Mouse (Mus musculus): ENCODE measurements around the gene Lag3. TPM values are rescaled to one million over a fixed set of nuclear protein-coding genes. Genes with fewer than 3 reads are reported as not detected.

The Lag3 gene
- polyA plus RNA-seq, 1 experiment from 2014 or later, result 3.2 TPM

GRCm38 (mm10) chr6:124888555-124889125 is 22.9 kb downstream of the Lag3 start:
- ATAC-seq (ENCODE audit: low FRiP score), result no peak
- no peak overlapping the region for H3K4me3 ChIP-seq (replicated peaks)
- H3K4me1 ChIP-seq, result no peaks in the 10 kb centered on the region
- no peaks in the 10 kb centered on the region for H3K36me3 ChIP-seq
- no peak overlapping the region for H3K9ac ChIP-seq (replicated peaks)
- H3K4me2 ChIP-seq, result no peak overlapping the region
- WGBS, result 89% methylated on average over 6 of the region's 6 CpGs
- no peaks in the 10 kb centered on the region for H3K9me3 ChIP-seq (replicated peaks)
- H3K27ac ChIP-seq (replicated peaks), result no peak overlapping the region
- H3K27me3 ChIP-seq (replicated peaks), result no peaks in the 10 kb centered on the region

DNA sequence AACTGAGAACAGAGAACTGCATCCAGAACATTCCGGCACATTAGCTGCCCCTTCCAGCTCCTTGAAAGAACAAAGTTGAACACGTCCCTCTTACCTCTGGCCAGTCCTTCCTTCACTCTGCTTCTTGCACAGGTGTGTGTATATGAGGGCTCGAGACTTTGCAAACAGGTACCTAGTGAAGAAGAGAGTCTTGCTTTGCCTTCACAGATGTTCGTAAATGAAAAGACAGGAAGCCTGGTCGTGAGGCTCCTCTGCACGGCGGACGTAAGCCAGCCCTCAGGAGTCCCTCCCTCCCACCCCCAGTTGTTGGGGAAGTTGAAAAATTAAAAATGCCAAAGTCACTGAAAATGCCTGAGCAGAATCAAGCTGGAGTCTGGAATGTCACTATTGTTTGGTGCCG is 23.5 kb downstream of the Lag3 start, which contains the start of gene Cd4:
TSS of gene Cd4 (minus strand) at position 236 of the 400 bp plus-strand sequence.
- Histone ChIP-seq H3K9ac (replicated peaks) (no peak within 1 kb of the TSS), H3K27me3 (replicated peaks) (no peaks in the 10 kb centered on the region), H3K27ac (replicated peaks) (no peak within 1 kb of the TSS), H3K9me3 (replicated peaks) (no peaks in the 10 kb centered on the region), H3K4me3 (replicated peaks) (no peak within 1 kb of the TSS), H3K4me2 (no peak within 1 kb of the TSS), H3K4me1 (no peaks in the 10 kb centered on the region), H3K36me3 (no peaks in the 10 kb centered on the region)
- WGBS, result 90% methylated on average over 9 of the region's 9 CpGs
- no peak for ATAC-seq (ENCODE audit: low FRiP score)

DNA sequence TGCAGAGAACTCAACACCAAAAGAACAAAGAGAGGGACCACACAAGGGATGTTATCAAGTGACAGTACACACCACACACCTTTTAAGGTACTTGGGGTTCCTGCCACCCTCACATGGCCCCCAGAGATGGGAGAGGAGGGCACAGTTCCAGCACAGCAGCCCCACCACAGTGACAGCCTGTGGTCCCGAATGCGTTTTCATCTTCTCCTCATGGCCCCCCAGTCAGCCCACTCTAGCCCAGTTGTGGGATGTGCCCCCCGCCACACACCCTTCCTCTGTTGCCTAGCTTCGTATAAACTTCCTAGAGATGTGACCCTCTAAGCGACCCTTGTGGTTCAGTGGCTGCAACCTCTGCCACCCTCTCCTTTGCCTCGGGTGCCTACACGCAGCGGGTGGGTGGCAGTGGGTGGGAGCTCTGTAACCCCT is 25.5 kb downstream of the Lag3 start:
- 89% methylated on average over 8 of the region's 8 CpGs for WGBS
- H3K9me3 ChIP-seq (replicated peaks), result no peaks in the 10 kb centered on the region
- no peaks in the 10 kb centered on the region for H3K4me1 ChIP-seq
- H3K27ac ChIP-seq (replicated peaks), result no peak overlapping the region
- no peak overlapping the region for H3K4me2 ChIP-seq
- no peak overlapping the region for H3K4me3 ChIP-seq (replicated peaks)
- H3K27me3 ChIP-seq (replicated peaks), result no peaks in the 10 kb centered on the region
- H3K36me3 ChIP-seq, result no peaks in the 10 kb centered on the region
- no peak overlapping the region for H3K9ac ChIP-seq (replicated peaks)
- no peak for ATAC-seq (ENCODE audit: low FRiP score)

GRCm38 (mm10) chr6:124884714-124885500 is 26.6 kb downstream of the Lag3 start:
- H3K4me2 ChIP-seq, result no peak overlapping the region
- WGBS, result 65% methylated on average over 10 of the region's 10 CpGs
- no peak overlapping the region for H3K4me3 ChIP-seq (replicated peaks)

DNA sequence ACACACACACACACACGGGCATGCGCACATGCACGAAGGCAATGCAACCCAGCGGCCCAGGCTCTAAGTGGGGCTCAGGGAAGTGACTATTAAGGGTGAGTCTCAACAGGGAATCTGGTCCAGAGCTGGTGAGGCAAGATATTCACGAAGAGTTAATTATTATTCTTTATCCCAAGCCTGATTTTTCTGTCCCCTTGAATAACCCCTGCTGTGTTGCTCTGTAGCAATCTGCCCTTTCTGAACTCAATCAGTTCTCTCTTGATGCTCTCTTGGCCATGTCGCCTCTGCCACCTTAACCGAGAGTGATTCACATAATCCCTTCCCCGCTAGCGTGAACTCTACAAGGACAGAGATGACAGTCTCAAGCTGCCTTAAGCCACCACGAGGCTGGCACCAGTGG is 28.2 kb downstream of the Lag3 start:
- no peak overlapping the region for H3K4me2 ChIP-seq
- no peak overlapping the region for H3K27ac ChIP-seq (replicated peaks)
- 82% methylated on average over 10 of the region's 10 CpGs for WGBS
- no peak for ATAC-seq (ENCODE audit: low FRiP score)
- no peak overlapping the region for H3K4me3 ChIP-seq (replicated peaks)
- no peaks in the 10 kb centered on the region for H3K36me3 ChIP-seq
- H3K27me3 ChIP-seq (replicated peaks), result no peaks in the 10 kb centered on the region
- no peak overlapping the region for H3K9ac ChIP-seq (replicated peaks)
- no peaks in the 10 kb centered on the region for H3K4me1 ChIP-seq
- no peaks in the 10 kb centered on the region for H3K9me3 ChIP-seq (replicated peaks)

More at GRCm38 (mm10) chr6:124884714-124885500, 26.6 kb downstream of the Lag3 start:
- H3K36me3 ChIP-seq, result no peaks in the 10 kb centered on the region
- no peaks in the 10 kb centered on the region for H3K4me1 ChIP-seq
- H3K9me3 ChIP-seq (replicated peaks), result no peaks in the 10 kb centered on the region
- H3K9ac ChIP-seq (replicated peaks), result no peak overlapping the region
- H3K27me3 ChIP-seq (replicated peaks), result no peaks in the 10 kb centered on the region
- no peak for ATAC-seq (ENCODE audit: low FRiP score)
- no peak overlapping the region for H3K27ac ChIP-seq (replicated peaks)

- H3K9me3 ChIP-seq (replicated peaks), result no peaks in the 10 kb centered on the region
- H3K9ac ChIP-seq (replicated peaks), result no peak overlapping the region
- no peak for ATAC-seq (ENCODE audit: low FRiP score)
- no peak overlapping the region for H3K4me3 ChIP-seq (replicated peaks)
- H3K4me1 ChIP-seq, result no peaks in the 10 kb centered on the region
- no peak overlapping the region for H3K27ac ChIP-seq (replicated peaks)
- 94% methylated on average over 9 of the region's 9 CpGs for WGBS
- no peaks in the 10 kb centered on the region for H3K27me3 ChIP-seq (replicated peaks)
- no peaks in the 10 kb centered on the region for H3K36me3 ChIP-seq
- H3K4me2 ChIP-seq, result no peak overlapping the region
Observed at GRCm38 (mm10) chr6:124881821-124882220, 29.7 kb downstream of the Lag3 start.

GRCm38 (mm10) chr6:124879390-124879789 is 32.1 kb downstream of the Lag3 start:
- Histone ChIP-seq H3K9ac (replicated peaks) (no peak overlapping the region), H3K4me1 (no peaks in the 10 kb centered on the region), H3K36me3 (no peaks in the 10 kb centered on the region), H3K4me2 (no peak overlapping the region), H3K27me3 (replicated peaks) (no peaks in the 10 kb centered on the region), H3K4me3 (replicated peaks) (no peak overlapping the region), H3K27ac (replicated peaks) (no peak overlapping the region), H3K9me3 (replicated peaks) (no peaks in the 10 kb centered on the region)
- no peak for ATAC-seq (ENCODE audit: low FRiP score)
- WGBS, result 69% methylated on average over 6 of the region's 6 CpGs

GRCm38 (mm10) chr6:124874348-124874747 is 37.2 kb downstream of the Lag3 start:
- H3K4me3 ChIP-seq (replicated peaks), result no peak overlapping the region
- ATAC-seq (ENCODE audit: low FRiP score), result no peak
- WGBS, result 74% methylated on average over 2 of the region's 3 CpGs

GRCm38 (mm10) chr6:124866560-124866959 is 44.9 kb downstream of the Lag3 start:
- H3K9ac ChIP-seq (replicated peaks), result no peak overlapping the region
- no peaks in the 10 kb centered on the region for H3K27me3 ChIP-seq (replicated peaks)
- no peak overlapping the region for H3K27ac ChIP-seq (replicated peaks)
- no peak overlapping the region for H3K4me2 ChIP-seq
- H3K4me3 ChIP-seq (replicated peaks), result no peak overlapping the region
- ATAC-seq (ENCODE audit: low FRiP score), result no peak
- no peaks in the 10 kb centered on the region for H3K9me3 ChIP-seq (replicated peaks)
- no peaks in the 10 kb centered on the region; the same call in 1 of the 2 replicates for H3K36me3 ChIP-seq
- WGBS, result 64% methylated on average over 6 of the region's 7 CpGs
- peaks cover 42% of the 10 kb centered on the region for H3K4me1 ChIP-seq

More at GRCm38 (mm10) chr6:124874348-124874747, 37.2 kb downstream of the Lag3 start:
- no peaks in the 10 kb centered on the region for H3K9me3 ChIP-seq (replicated peaks)
- no peak overlapping the region for H3K4me2 ChIP-seq
- H3K27ac ChIP-seq (replicated peaks), result no peak overlapping the region
- no peak overlapping the region; the same call in 1 of the 2 replicates for H3K9ac ChIP-seq (replicated peaks)
- H3K4me1 ChIP-seq, result no peaks in the 10 kb centered on the region
- no peaks in the 10 kb centered on the region for H3K27me3 ChIP-seq (replicated peaks)
- H3K36me3 ChIP-seq, result no peaks in the 10 kb centered on the region

GRCm38 (mm10) chr6:124865766-124866362 is 45.6 kb downstream of the Lag3 start:
- WGBS, result 49% methylated on average over 18 of the region's 18 CpGs
- peak overlapping the region; percentile 18; the same call in 1 of the 2 replicates for H3K27ac ChIP-seq (replicated peaks)
- no peak for ATAC-seq (ENCODE audit: low FRiP score)
- peaks cover 6% of the 10 kb centered on the region for H3K36me3 ChIP-seq
- no peak overlapping the region for H3K4me3 ChIP-seq (replicated peaks)
- no peak overlapping the region for H3K9ac ChIP-seq (replicated peaks)
- no peaks in the 10 kb centered on the region for H3K9me3 ChIP-seq (replicated peaks)
- no peak overlapping the region for H3K4me2 ChIP-seq
- H3K4me1 ChIP-seq, result peaks cover 49% of the 10 kb centered on the region
- H3K27me3 ChIP-seq (replicated peaks), result no peaks in the 10 kb centered on the region

- Histone ChIP-seq H3K27ac (replicated peaks) (peak within 1 kb of the TSS; percentile 97), H3K4me2 (peak within 1 kb of the TSS; percentile 72), H3K4me3 (replicated peaks) (peak within 1 kb of the TSS; percentile 71), H3K9ac (replicated peaks) (peak within 1 kb of the TSS; percentile 89), H3K36me3 (peaks cover 14% of the 10 kb centered on the region), H3K9me3 (replicated peaks) (no peaks in the 10 kb centered on the region), H3K4me1 (peaks cover 70% of the 10 kb centered on the region), H3K27me3 (replicated peaks) (no peaks in the 10 kb centered on the region)
- ATAC-seq (ENCODE audit: low FRiP score), result peak; percentile 72
- WGBS, result under 1% methylated on average over 43 of the region's 43 CpGs
Observed at GRCm38 (mm10) chr6:124863658-124864298, 47.7 kb downstream of the Lag3 start, which contains the start of gene Gpr162. TSS of gene Gpr162 (minus strand) at chr6:124863983.

Measured in neural tube, embryonic 15.5 days (tissue).